Mouse (Mus musculus) limb, embryonic 15.5 days (tissue): ENCODE measurements around the gene Trpc4. TPM values are rescaled to one million over a fixed set of nuclear protein-coding genes. Genes with fewer than 3 reads are reported as not detected.
A peak's percentile ranks its signal among the peaks of the same experiment; 100 is the strongest.

Experiments used
- ATAC-seq: fragments of 200-750 bp; cut with Nextera tagmentation; 2 replicates; pipeline ENCODE4 v1.8.0; 2017; ENCODE audit warnings: low read depth, moderate TSS enrichment; ENCODE audit not compliant: insufficient number of reproducible peaks, low FRiP score, low TSS enrichment
- H3K27ac ChIP-seq: fragments of 300-500 bp; sonication (generic); 2 replicates; pipeline ENCODE4 v1.5.1; 2015; ENCODE audit warnings: moderate library complexity, mild to moderate bottlenecking, inconsistent platforms
- H3K27me3 ChIP-seq: fragments of 300-500 bp; sonication (generic); 2 replicates; pipeline ENCODE4 v1.6.1; 2015; ENCODE audit warnings: inconsistent platforms
- H3K36me3 ChIP-seq: fragments of 300-500 bp; sonication (generic); 2 replicates; pipeline ENCODE4 v1.6.1; 2015; ENCODE audit warnings: inconsistent platforms
- H3K4me1 ChIP-seq: fragments of 300-500 bp; sonication (generic); 2 replicates; pipeline ENCODE4 v1.6.1; 2015; ENCODE audit warnings: inconsistent platforms
- H3K4me2 ChIP-seq: fragments of 300-500 bp; sonication (generic); 2 replicates; pipeline ENCODE4 v1.6.1; 2015; ENCODE audit warnings: mild to moderate bottlenecking, inconsistent platforms
- H3K4me3 ChIP-seq: fragments of 300-500 bp; sonication (generic); 2 replicates; pipeline ENCODE4 v1.5.1; 2015; ENCODE audit warnings: mild to moderate bottlenecking, inconsistent platforms
- H3K9ac ChIP-seq: fragments of 300-500 bp; sonication (generic); 2 replicates; pipeline ENCODE4 v1.6.1; 2015; ENCODE audit warnings: inconsistent platforms
- H3K9me3 ChIP-seq: fragments of 300-500 bp; sonication (generic); 2 replicates; pipeline ENCODE4 v1.6.1; 2016; ENCODE audit warnings: inconsistent platforms
- WGBS: fragments of 180-500 bp; shearing (Covaris S2); methylation state at CpG from one replicate; pipeline ENCODE4 v1.1.7; 2015; 5-methylcytosine and 5-hydroxymethylcytosine counted together
- polyA plus RNA-seq: library from polyadenylated mRNA; unstranded; fragments of >200 nt; fragmentation: Nextera tagmentation; extraction: Ambion mirVana; gene quantifications from 2 replicates; pipeline ENCODE4 v1.2.1, GENCODE M21; 2015

The Trpc4 gene
- polyA plus RNA-seq, 1 experiment from 2014 or later, result 0.90 TPM

- no peaks in the 10 kb centered on the region for H3K27me3 ChIP-seq
- no peak for ATAC-seq
- H3K9ac ChIP-seq, result no peak overlapping the region
- H3K27ac ChIP-seq, result no peak overlapping the region
- WGBS, result 14% methylated on average over 3 of the region's 3 CpGs
- no peaks in the 10 kb centered on the region for H3K9me3 ChIP-seq
- H3K36me3 ChIP-seq, result no peaks in the 10 kb centered on the region
- H3K4me2 ChIP-seq, result no peak overlapping the region
- no peak overlapping the region for H3K4me3 ChIP-seq
- H3K4me1 ChIP-seq, result no peaks in the 10 kb centered on the region
These were observed 133.9 kb downstream of the Trpc4 start for GRCm38 (mm10) chr3:54289731-54290130.

- H3K9ac ChIP-seq, result no peak overlapping the region
- no peaks in the 10 kb centered on the region for H3K27me3 ChIP-seq
- no peaks in the 10 kb centered on the region for H3K9me3 ChIP-seq
- H3K4me3 ChIP-seq, result no peak overlapping the region
- no peak overlapping the region for H3K4me2 ChIP-seq
- H3K4me1 ChIP-seq, result no peaks in the 10 kb centered on the region
- no peak overlapping the region for H3K27ac ChIP-seq
- no peak for ATAC-seq
- WGBS, result 24% methylated on average over 5 of the region's 5 CpGs
- H3K36me3 ChIP-seq, result no peaks in the 10 kb centered on the region
These were observed 154.8 kb downstream of the Trpc4 start for GRCm38 (mm10) chr3:54310604-54311003.

- Histone ChIP-seq H3K27me3 (no peaks in the 10 kb centered on the region), H3K36me3 (no peaks in the 10 kb centered on the region), H3K9ac (no peak overlapping the region), H3K4me3 (no peak overlapping the region), H3K27ac (no peak overlapping the region), H3K9me3 (no peaks in the 10 kb centered on the region), H3K4me2 (no peak overlapping the region), H3K4me1 (no peaks in the 10 kb centered on the region)
- ATAC-seq, result no peak
- WGBS, result 42% methylated on average over 2 of the region's 2 CpGs
These were observed 158.2 kb downstream of the Trpc4 start for GRCm38 (mm10) chr3:54314055-54314454.

- H3K27me3 ChIP-seq, result no peaks in the 10 kb centered on the region
- no peak overlapping the region for H3K4me2 ChIP-seq
- no peak overlapping the region for H3K27ac ChIP-seq
- no peaks in the 10 kb centered on the region for H3K36me3 ChIP-seq
- ATAC-seq, result no peak
- 20% methylated on average over 9 of the region's 9 CpGs for WGBS
- no peaks in the 10 kb centered on the region for H3K9me3 ChIP-seq
- no peak overlapping the region for H3K4me3 ChIP-seq
- H3K9ac ChIP-seq, result no peak overlapping the region
- H3K4me1 ChIP-seq, result peaks cover 3% of the 10 kb centered on the region; the same call in 1 of the 2 replicates
These were observed 197.2 kb downstream of the Trpc4 start for GRCm38 (mm10) chr3:54352891-54353652.

- H3K9me3 ChIP-seq, result no peaks in the 10 kb centered on the region
- ATAC-seq, result no peak
These were observed 201.7 kb downstream of the Trpc4 start for GRCm38 (mm10) chr3:54357561-54357960.

GRCm38 (mm10) chr3:54358463-54359189, 202.8 kb downstream of the Trpc4 start:
- Histone ChIP-seq H3K9ac (no peak overlapping the region), H3K4me1 (peaks cover 23% of the 10 kb centered on the region), H3K27ac (0 out of 2 replicates have a peak overlapping the region, but pooled peaks have one; percentile 48), H3K36me3 (no peaks in the 10 kb centered on the region), H3K9me3 (no peaks in the 10 kb centered on the region), H3K27me3 (no peaks in the 10 kb centered on the region), H3K4me2 (peak overlapping the region; percentile 21; the same call in 1 of the 2 replicates), H3K4me3 (no peak overlapping the region)
- ATAC-seq, result peak; percentile 60; the same call in 1 of the 2 replicates
- WGBS, result 24% methylated on average over 15 of the region's 15 CpGs

More at GRCm38 (mm10) chr3:54357561-54357960, 201.7 kb downstream of the Trpc4 start:
- Histone ChIP-seq H3K27ac (no peak overlapping the region), H3K9ac (no peak overlapping the region), H3K4me3 (no peak overlapping the region), H3K27me3 (no peaks in the 10 kb centered on the region), H3K36me3 (no peaks in the 10 kb centered on the region), H3K4me2 (no peak overlapping the region), H3K4me1 (peaks cover 21% of the 10 kb centered on the region)
- 70% methylated on average over 3 of the region's 3 CpGs for WGBS

GRCm38 (mm10) chr3:54360897-54361296, 205.1 kb downstream of the Trpc4 start, which contains the start of gene Postn:
Gene Postn, plus strand, starts transcription at chr3:54361109.
- H3K9ac ChIP-seq, result no peak within 1 kb of the TSS
- peaks cover 2% of the 10 kb centered on the region; the same call in 1 of the 2 replicates for H3K36me3 ChIP-seq
- H3K27me3 ChIP-seq, result no peaks in the 10 kb centered on the region
- peak; percentile 78 for ATAC-seq
- peak within 1 kb of the TSS; percentile 41 for H3K4me3 ChIP-seq
- H3K27ac ChIP-seq, result peak within 1 kb of the TSS; percentile 67
- H3K4me1 ChIP-seq, result peaks cover 28% of the 10 kb centered on the region
- no peaks in the 10 kb centered on the region for H3K9me3 ChIP-seq
- 17% methylated on average over 6 of the region's 6 CpGs for WGBS
- peak within 1 kb of the TSS; percentile 39 for H3K4me2 ChIP-seq

GRCm38 (mm10) chr3:54361656-54362055, 205.8 kb downstream of the Trpc4 start:
- Histone ChIP-seq H3K9me3 (no peaks in the 10 kb centered on the region), H3K36me3 (peaks cover 8% of the 10 kb centered on the region; the same call in 1 of the 2 replicates), H3K27ac (no peak overlapping the region), H3K4me1 (peaks cover 28% of the 10 kb centered on the region), H3K4me2 (peak overlapping the region; percentile 38; the same call in 1 of the 2 replicates), H3K9ac (no peak overlapping the region), H3K27me3 (no peaks in the 10 kb centered on the region), H3K4me3 (peak overlapping the region; percentile 34)
- no peak for ATAC-seq

Other genes with a start within 250 kb of the Trpc4 start
- gene Postn, start 205.1 kb downstream of the Trpc4 start, polyA plus RNA-seq, result 726 and 840 TPM in 2 replicates